Mouse (Mus musculus) spleen, adult 2 months (tissue): ENCODE results near the gene Gse1.
A peak's percentile ranks its signal among the peaks of the same experiment; 100 is the strongest.

ENCODE experiments used
- CTCF ChIP-seq: fragments of 200-500 bp; IDR thresholded peaks from 2 replicates; pipeline ENCODE4 v1.5.1; 2011; ENCODE audit warnings: mild to moderate bottlenecking, inconsistent platforms; ENCODE audit not compliant: insufficient read depth, insufficient read length, insufficient replicate concordance; ENCODE audit errors: extremely low read depth
- POLR2A ChIP-seq: fragments of 200-500 bp; IDR thresholded peaks from 2 replicates; pipeline ENCODE4 v1.6.1; 2011; ENCODE audit warnings: low read depth, low read length, inconsistent platforms

- TF ChIP-seq CTCF: peak; percentile 40; the same call in 1 of the 2 replicates
- TF ChIP-seq POLR2A: no peak
Measured at GRCm38 (mm10) chr8:120407701-120408240, 179.5 kb downstream of the Gse1 start.
